Mouse (Mus musculus) MEL (cell line): ENCODE measurements at regions not wholly inside any gene's neighbourhood (a gene's known extent, or its start where the extent isn't known, plus 50 kb on each side); places are given as distances from the start of the nearest gene placed in this dataset.

Source experiments
- CTCF ChIP-seq, 3 experiments: IDR thresholded peaks in 2 of 3; conservative IDR thresholded peaks in 1 of 3; 2 replicates each; pipeline ENCODE4 v1.5.1; 2011 to 2012; ENCODE audit warnings: low read length in 3 of 3, low read depth in 2 of 3, mild to moderate bottlenecking in 2 of 3, improper control_type of control experiment in 1 of 3, inconsistent platforms in 1 of 3, mixed read lengths in 1 of 3, moderate library complexity in 1 of 3; ENCODE audit not compliant: control insufficient read depth in 1 of 3, insufficient read depth in 1 of 3, poor library complexity in 1 of 3, severe bottlenecking in 1 of 3
- MYC ChIP-seq: IDR thresholded peaks from 2 replicates; pipeline ENCODE4 v1.6.1; 2011; ENCODE audit warnings: low read depth, mild to moderate bottlenecking, low read length, improper control_type of control experiment, moderate library complexity
- USF2 ChIP-seq, 2 experiments: IDR thresholded peaks; 2 replicates each; pipeline ENCODE4 v1.6.1; 2011 to 2012; ENCODE audit warnings: improper control_type of control experiment in 2 of 2, low read length in 2 of 2, borderline replicate concordance in 1 of 2, inconsistent platforms in 1 of 2, low read depth in 1 of 2, mild to moderate bottlenecking in 1 of 2; ENCODE audit not compliant: insufficient read depth in 1 of 2

DNA sequence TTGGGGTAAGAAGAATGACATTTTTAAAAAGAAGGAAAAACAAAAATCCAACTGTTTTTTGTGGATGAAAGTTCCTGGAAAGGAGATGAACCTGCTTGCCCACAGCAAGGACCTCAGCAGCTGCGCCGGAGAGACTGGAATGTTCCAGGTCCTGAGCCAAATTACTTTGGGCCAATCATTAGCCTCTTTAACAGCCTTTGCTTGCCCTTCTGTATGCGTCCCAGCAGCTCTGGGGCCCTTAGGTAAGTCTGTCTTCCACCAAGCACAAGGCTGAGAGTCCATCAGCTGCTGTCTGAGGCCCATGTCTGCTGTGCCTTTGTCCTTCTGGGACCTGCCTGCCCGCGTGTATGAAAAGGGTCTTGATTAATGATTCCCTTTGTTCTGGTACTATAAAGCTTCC is 71.4 kb upstream of the Armc2 start:
- TF ChIP-seq CTCF (IDR thresholded peaks at IDR 0.05 in 2 of 3, conservative IDR thresholded peaks at IDR 0.05 in 1 of 3; ENCODE audit: control insufficient read depth in 1 of 3, insufficient read depth in 1 of 3, low read depth in 2 of 3, low read length in 3 of 3, poor library complexity in 1 of 3, severe bottlenecking in 1 of 3) (no peak), MYC (no peak), USF2 (IDR thresholded peaks at IDR 0.05; ENCODE audit: borderline replicate concordance in 1 of 2, insufficient read depth in 1 of 2, low read depth in 1 of 2, low read length in 2 of 2) (no peak)
